19 mouse cellular contexts compared by ENCODE assay signal in genomic region chr17:56615792-56616191, GRCm38 (mm10). TPM values are rescaled to one million over a fixed set of nuclear protein-coding genes. Genes with fewer than 3 reads are reported as not detected.
DNase-seq lines count a peak whose midpoint lies in the region; ATAC-seq and TF ChIP-seq lines count a peak whose summit lies in the region.
"Had no signal": no experiment of that assay in that cellular context is flagged by ENCODE, and none has a peak within 500 bp of the region (broad histone marks: within the 10 kb centered on the region; RNA-seq: fewer than 3 reads in every experiment).

No protein-coding gene starts in this region.

- no peak overlapping the region for H3K27ac ChIP-seq in hindbrain, embryonic 12.5 days
- H3K27ac ChIP-seq in hindbrain, postnatal 0 days: no peak overlapping the region
- H3K27ac ChIP-seq in neural tube, embryonic 15.5 days (replicated peaks): no peak overlapping the region
- no peak overlapping the region for H3K27ac ChIP-seq in embryonic facial prominence, embryonic 13.5 days
- H3K27ac ChIP-seq: embryonic facial prominence, embryonic 15.5 days; forebrain, embryonic 12.5 days; midbrain, embryonic 15.5 days had no signal

- no peak for DNase-seq in hindbrain, postnatal 0 days (ENCODE audit: low spot score)
- DNase-seq in neural tube, embryonic 10.5 days (ENCODE audit: extremely low spot score, low spot score): no peak
- no peak for DNase-seq in left cerebral cortex, postnatal 25 days (ENCODE audit: low spot score in 2 of 2)
- no peak for DNase-seq in urinary bladder, postnatal 4 days (ENCODE audit: low spot score in 2 of 2)
- DNase-seq: adrenal gland, postnatal 10 days; gastrocnemius, postnatal 25 days; heart, postnatal 14 days; left cerebral cortex, postnatal 4 days; lung, adult 18-20 months; lung, postnatal 36 days; right cerebral cortex, postnatal 14 days; thymus, postnatal 14 days had no signal

- H3K27me3 ChIP-seq in hindbrain, embryonic 12.5 days: no peaks in the 10 kb centered on the region
- H3K27me3 ChIP-seq in hindbrain, postnatal 0 days (ENCODE audit: insufficient read depth, low read length): no peaks in the 10 kb centered on the region
- no peaks in the 10 kb centered on the region for H3K27me3 ChIP-seq in neural tube, embryonic 15.5 days (replicated peaks)
- H3K27me3 ChIP-seq in embryonic facial prominence, embryonic 13.5 days: no peaks in the 10 kb centered on the region
- H3K27me3 ChIP-seq: embryonic facial prominence, embryonic 15.5 days; forebrain, embryonic 12.5 days; midbrain, embryonic 15.5 days had no signal

- no peak overlapping the region for H3K9ac ChIP-seq in hindbrain, embryonic 12.5 days
- no peak overlapping the region for H3K9ac ChIP-seq in hindbrain, postnatal 0 days (replicated peaks; ENCODE audit: low read length)
- H3K9ac ChIP-seq in neural tube, embryonic 15.5 days (replicated peaks): 0 out of 2 replicates have a peak overlapping the region, but pooled peaks have one; percentile 5
- H3K9ac ChIP-seq in embryonic facial prominence, embryonic 13.5 days: no peak overlapping the region
- H3K9ac ChIP-seq: embryonic facial prominence, embryonic 15.5 days; forebrain, embryonic 12.5 days; midbrain, embryonic 15.5 days had no signal

- WGBS in hindbrain, embryonic 12.5 days: 94% methylated on average over 4 of the region's 4 CpGs
- WGBS in hindbrain, postnatal 0 days: 89% methylated on average over 4 of the region's 4 CpGs
- WGBS in neural tube, embryonic 15.5 days: 90% methylated on average over 4 of the region's 4 CpGs
- 86% methylated on average over 4 of the region's 4 CpGs for WGBS in embryonic facial prominence, embryonic 13.5 days

- ATAC-seq in hindbrain, embryonic 12.5 days (ENCODE audit: low FRiP score): no peak
- no peak for ATAC-seq in hindbrain, postnatal 0 days
- no peak for ATAC-seq in neural tube, embryonic 15.5 days (ENCODE audit: low FRiP score)
- ATAC-seq in embryonic facial prominence, embryonic 13.5 days (ENCODE audit: insufficient number of reproducible peaks, insufficient read depth, low FRiP score, low TSS enrichment, low read depth): no peak
- ATAC-seq: inflammation-experienced regulatory T-cells, adult 6 months; midbrain, embryonic 15.5 days had no signal

- no peaks in the 10 kb centered on the region for H3K9me3 ChIP-seq in hindbrain, embryonic 12.5 days (replicated peaks)
- H3K9me3 ChIP-seq in hindbrain, postnatal 0 days (ENCODE audit: low read length): no peaks in the 10 kb centered on the region
- H3K9me3 ChIP-seq in neural tube, embryonic 15.5 days (replicated peaks): no peaks in the 10 kb centered on the region
- H3K9me3 ChIP-seq in embryonic facial prominence, embryonic 13.5 days: no peaks in the 10 kb centered on the region
- H3K9me3 ChIP-seq: embryonic facial prominence, embryonic 15.5 days; forebrain, embryonic 12.5 days; midbrain, embryonic 15.5 days had no signal

- H3K4me2 ChIP-seq in hindbrain, embryonic 12.5 days (replicated peaks): no peak overlapping the region
- H3K4me2 ChIP-seq in hindbrain, postnatal 0 days (ENCODE audit: low read depth, low read length): no peak overlapping the region
- no peak overlapping the region for H3K4me2 ChIP-seq in neural tube, embryonic 15.5 days
- 0 out of 2 replicates have a peak overlapping the region, but pooled peaks have one; percentile 89 for H3K4me2 ChIP-seq in embryonic facial prominence, embryonic 13.5 days
- H3K4me2 ChIP-seq: midbrain, embryonic 15.5 days had no signal

- no peak for TF ChIP-seq CTCF in hindbrain, postnatal 0 days (IDR thresholded peaks at IDR 0.05; ENCODE audit: low read depth)

- intact Hi-C loops in left cerebral cortex, postnatal 25 days (cut with DNase I): no loop called here

- peaks cover 65% of the 10 kb centered on the region for H3K36me3 ChIP-seq in hindbrain, embryonic 12.5 days
- H3K36me3 ChIP-seq in hindbrain, postnatal 0 days (ENCODE audit: insufficient read depth, low read length): peaks cover 53% of the 10 kb centered on the region
- peaks cover 53% of the 10 kb centered on the region for H3K36me3 ChIP-seq in neural tube, embryonic 15.5 days
- H3K36me3 ChIP-seq in embryonic facial prominence, embryonic 13.5 days: peaks cover 67% of the 10 kb centered on the region

- peaks cover 23% of the 10 kb centered on the region for H3K4me1 ChIP-seq in hindbrain, embryonic 12.5 days
- H3K4me1 ChIP-seq in hindbrain, postnatal 0 days (ENCODE audit: insufficient read depth, low read length): no peaks in the 10 kb centered on the region
- H3K4me1 ChIP-seq in neural tube, embryonic 15.5 days: peaks cover 40% of the 10 kb centered on the region
- peaks cover 21% of the 10 kb centered on the region for H3K4me1 ChIP-seq in embryonic facial prominence, embryonic 13.5 days

- 0 out of 2 replicates have a peak overlapping the region, but pooled peaks have one; percentile 71 for H3K4me3 ChIP-seq in hindbrain, embryonic 12.5 days
- no peak overlapping the region for H3K4me3 ChIP-seq in hindbrain, postnatal 0 days (ENCODE audit: low read length)
- H3K4me3 ChIP-seq in neural tube, embryonic 15.5 days (replicated peaks): no peak overlapping the region
- no peak overlapping the region for H3K4me3 ChIP-seq in embryonic facial prominence, embryonic 13.5 days
- H3K4me3 ChIP-seq: midbrain, embryonic 15.5 days had no signal

RNA-seq across cellular contexts. Expression of gene Rpl36, which starts 2.6 kb away (rescaled TPM):
- 1,045 and 1,230 TPM in 2 replicates for polyA plus RNA-seq in hindbrain, embryonic 12.5 days (2016; fragmentation: Nextera tagmentation; extraction: Ambion mirVana)
- total RNA-seq in hindbrain, postnatal 0 days (2014; rRNA removed): 939 and 1,848 TPM in 2 replicates
- polyA plus RNA-seq in hindbrain, postnatal 0 days (2015; fragmentation: Nextera tagmentation; extraction: Ambion mirVana): 1,254 and 1,260 TPM in 2 replicates
- polyA plus RNA-seq in neural tube, embryonic 15.5 days (2015; fragmentation: Nextera tagmentation; extraction: Ambion mirVana): 1,028 and 1,172 TPM in 2 replicates
- 1,916 and 1,978 TPM in 2 replicates for polyA plus RNA-seq in embryonic facial prominence, embryonic 13.5 days (2015; fragmentation: Nextera tagmentation; extraction: Ambion mirVana)
- 100 to 1,000 TPM; 334 to 355 TPM for total RNA-seq in left cerebral cortex, postnatal 25 days (2021)

RNA-seq across cellular contexts. Expression of gene 2410015M20Rik, which starts 6.2 kb away (rescaled TPM):
- 184 and 193 TPM in 2 replicates for polyA plus RNA-seq in hindbrain, embryonic 12.5 days (2016; fragmentation: Nextera tagmentation; extraction: Ambion mirVana)
- 65.8 and 79.7 TPM in 2 replicates for total RNA-seq in hindbrain, postnatal 0 days (2014; rRNA removed)
- polyA plus RNA-seq in hindbrain, postnatal 0 days (2015; fragmentation: Nextera tagmentation; extraction: Ambion mirVana): 222 and 247 TPM in 2 replicates
- 205 and 212 TPM in 2 replicates for polyA plus RNA-seq in neural tube, embryonic 15.5 days (2015; fragmentation: Nextera tagmentation; extraction: Ambion mirVana)
- 254 and 258 TPM in 2 replicates for polyA plus RNA-seq in embryonic facial prominence, embryonic 13.5 days (2015; fragmentation: Nextera tagmentation; extraction: Ambion mirVana)
- total RNA-seq in left cerebral cortex, postnatal 25 days (2021): 100 to 1,000 TPM; 135 to 142 TPM

RNA-seq across cellular contexts. Expression of gene Lonp1, which starts 10.9 kb away (rescaled TPM):
- 50.6 and 55.5 TPM in 2 replicates for polyA plus RNA-seq in hindbrain, embryonic 12.5 days (2016; fragmentation: Nextera tagmentation; extraction: Ambion mirVana)
- 67.0 and 72.5 TPM in 2 replicates for total RNA-seq in hindbrain, postnatal 0 days (2014; rRNA removed)
- 38.6 and 39.7 TPM in 2 replicates for polyA plus RNA-seq in hindbrain, postnatal 0 days (2015; fragmentation: Nextera tagmentation; extraction: Ambion mirVana)
- 43.3 and 47.2 TPM in 2 replicates for polyA plus RNA-seq in neural tube, embryonic 15.5 days (2015; fragmentation: Nextera tagmentation; extraction: Ambion mirVana)
- polyA plus RNA-seq in embryonic facial prominence, embryonic 13.5 days (2015; fragmentation: Nextera tagmentation; extraction: Ambion mirVana): 50.9 and 53.7 TPM in 2 replicates
- 10 to 100 TPM; 63.0 to 63.1 TPM for total RNA-seq in left cerebral cortex, postnatal 25 days (2021)

RNA-seq across cellular contexts. Expression of gene Catsperd, which starts 12.2 kb away (rescaled TPM):
- 0.74 and 0.98 TPM in 2 replicates for polyA plus RNA-seq in hindbrain, embryonic 12.5 days (2016; fragmentation: Nextera tagmentation; extraction: Ambion mirVana)
- total RNA-seq in hindbrain, postnatal 0 days (2014; rRNA removed): 0.32 and 2.4 TPM in 2 replicates
- 1.2 and 1.3 TPM in 2 replicates for polyA plus RNA-seq in hindbrain, postnatal 0 days (2015; fragmentation: Nextera tagmentation; extraction: Ambion mirVana)
- 1.4 and 1.6 TPM in 2 replicates for polyA plus RNA-seq in neural tube, embryonic 15.5 days (2015; fragmentation: Nextera tagmentation; extraction: Ambion mirVana)
- polyA plus RNA-seq in embryonic facial prominence, embryonic 13.5 days (2015; fragmentation: Nextera tagmentation; extraction: Ambion mirVana): 0.66 and 0.94 TPM in 2 replicates
- total RNA-seq in left cerebral cortex, postnatal 25 days (2021): under 1 TPM; 0.73 TPM
- total RNA-seq: gastrocnemius, postnatal 25 days; heart, postnatal 14 days had no signal

RNA-seq across cellular contexts. Expression of gene Safb, which starts 31.2 kb away (rescaled TPM):
- polyA plus RNA-seq in hindbrain, embryonic 12.5 days (2016; fragmentation: Nextera tagmentation; extraction: Ambion mirVana): 161 and 162 TPM in 2 replicates
- total RNA-seq in hindbrain, postnatal 0 days (2014; rRNA removed): 40.8 and 47.0 TPM in 2 replicates
- polyA plus RNA-seq in hindbrain, postnatal 0 days (2015; fragmentation: Nextera tagmentation; extraction: Ambion mirVana): 71.7 and 85.0 TPM in 2 replicates
- polyA plus RNA-seq in neural tube, embryonic 15.5 days (2015; fragmentation: Nextera tagmentation; extraction: Ambion mirVana): 95.9 and 103 TPM in 2 replicates
- 119 and 132 TPM in 2 replicates for polyA plus RNA-seq in embryonic facial prominence, embryonic 13.5 days (2015; fragmentation: Nextera tagmentation; extraction: Ambion mirVana)
- 100 to 1,000 TPM; 128 to 147 TPM for total RNA-seq in left cerebral cortex, postnatal 25 days (2021)
